Mouse (Mus musculus): ENCODE data around the gene Cebpz.

GRCm38 (mm10) chr17:78938927-78939326 lies 2.1 kb upstream of the Cebpz start:
- TF ChIP-seq CTCF (IDR thresholded peaks at IDR 0.05; ENCODE audit: borderline replicate concordance, insufficient read depth, low read depth, low read length) (no peak), POLR2A (IDR thresholded peaks at IDR 0.05; ENCODE audit: borderline replicate concordance, insufficient read depth, low read length) (no peak)

All from cerebellum, adult 2 months (tissue).